Mouse (Mus musculus): ENCODE results near the gene Mreg. TPM values are rescaled to one million over a fixed set of nuclear protein-coding genes. Genes with fewer than 3 reads are reported as not detected.

Gene Mreg
- polyA plus RNA-seq, 1 experiment from 2014 or later = 7.6 TPM

DNA sequence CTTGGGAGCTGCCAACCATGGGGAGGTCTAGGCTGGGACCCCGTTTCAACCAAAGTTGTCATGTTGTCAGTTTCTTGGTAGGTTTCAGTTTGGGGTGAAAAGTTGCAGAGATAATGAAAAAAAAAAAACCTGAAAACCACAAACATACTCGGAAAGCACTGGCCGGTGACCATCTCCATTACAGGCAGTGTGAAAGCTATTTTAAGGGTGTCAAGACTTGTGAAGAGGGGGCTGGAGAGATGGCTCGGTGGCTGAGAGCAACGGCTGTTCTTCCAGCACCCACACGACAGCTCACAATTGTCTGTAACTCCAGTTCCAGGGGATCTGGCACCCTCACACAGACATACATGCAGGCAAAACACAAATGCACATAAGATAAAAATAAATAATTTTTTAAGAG, 35.9 kb downstream of the Mreg start:
- no peaks in the 10 kb centered on the region for H3K27me3 ChIP-seq (ENCODE audit: low read depth, poor library complexity, severe bottlenecking)
- no peak for DNase-seq (ENCODE audit: low spot score)
- no peak overlapping the region for H3K27ac ChIP-seq (replicated peaks)
- H3K9me3 ChIP-seq (replicated peaks) = no peaks in the 10 kb centered on the region
- H3K36me3 ChIP-seq = no peaks in the 10 kb centered on the region
- peaks cover 4% of the 10 kb centered on the region for H3K4me1 ChIP-seq
- H3K4me3 ChIP-seq = no peak overlapping the region
- 83% methylated on average over 6 of the region's 6 CpGs for WGBS

DNA sequence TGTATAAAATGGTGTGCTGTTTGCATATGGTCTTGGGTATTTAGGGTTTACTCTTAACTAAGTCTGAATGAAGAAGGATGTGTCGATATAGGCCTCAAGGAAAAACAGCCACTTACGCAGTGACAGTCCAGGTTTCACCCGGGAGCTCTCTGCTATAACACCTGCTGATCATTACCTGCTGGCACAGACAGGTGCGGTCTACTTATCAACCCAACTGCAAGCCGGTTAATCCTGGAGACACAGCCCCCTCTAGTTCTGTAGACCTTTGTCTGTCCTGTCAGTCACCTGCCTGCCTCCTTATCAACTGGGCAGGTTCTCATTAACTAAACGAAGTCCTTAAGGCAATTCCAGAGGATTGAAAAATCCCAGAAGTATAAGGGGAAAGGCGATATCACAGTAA, 37.9 kb downstream of the Mreg start:
- Histone ChIP-seq H3K4me3 (no peak overlapping the region), H3K36me3 (no peaks in the 10 kb centered on the region), H3K9me3 (replicated peaks) (no peaks in the 10 kb centered on the region), H3K27ac (replicated peaks) (no peak overlapping the region), H3K4me1 (peaks cover 8% of the 10 kb centered on the region), H3K27me3 (ENCODE audit: low read depth, poor library complexity, severe bottlenecking) (no peaks in the 10 kb centered on the region)
- 79% methylated on average over 7 of the region's 7 CpGs for WGBS
- DNase-seq (ENCODE audit: low spot score) = no peak

- WGBS = 80% methylated on average over 8 of the region's 8 CpGs
- Histone ChIP-seq H3K27ac (replicated peaks) (no peak overlapping the region), H3K27me3 (ENCODE audit: low read depth, poor library complexity, severe bottlenecking) (no peaks in the 10 kb centered on the region), H3K36me3 (no peaks in the 10 kb centered on the region), H3K4me1 (peaks cover 8% of the 10 kb centered on the region), H3K9me3 (replicated peaks) (no peaks in the 10 kb centered on the region), H3K4me3 (no peak overlapping the region)
- no peak for DNase-seq (ENCODE audit: low spot score)
These were observed 38.6 kb downstream of the Mreg start for GRCm38 (mm10) chr1:72173402-72174051.

- Histone ChIP-seq H3K27me3 (ENCODE audit: low read depth, poor library complexity, severe bottlenecking) (no peaks in the 10 kb centered on the region), H3K4me1 (peaks cover 8% of the 10 kb centered on the region), H3K36me3 (no peaks in the 10 kb centered on the region), H3K9me3 (replicated peaks) (no peaks in the 10 kb centered on the region), H3K4me3 (no peak overlapping the region), H3K27ac (replicated peaks) (no peak overlapping the region)
- 86% methylated on average over 8 of the region's 8 CpGs for WGBS
- DNase-seq (ENCODE audit: low spot score) = no peak
These were observed 39.3 kb downstream of the Mreg start for GRCm38 (mm10) chr1:72172788-72173187.

GRCm38 (mm10) chr1:72171001-72171860, 40.9 kb downstream of the Mreg start:
- no peaks in the 10 kb centered on the region for H3K27me3 ChIP-seq (ENCODE audit: low read depth, poor library complexity, severe bottlenecking)
- H3K36me3 ChIP-seq = no peaks in the 10 kb centered on the region
- WGBS = 84% methylated on average over 13 of the region's 13 CpGs
- H3K4me1 ChIP-seq = peaks cover 8% of the 10 kb centered on the region
- H3K4me3 ChIP-seq = no peak overlapping the region
- H3K9me3 ChIP-seq (replicated peaks) = no peaks in the 10 kb centered on the region
- 0 out of 2 replicates have a peak overlapping the region, but pooled peaks have one; percentile 46 for H3K27ac ChIP-seq (replicated peaks)
- no peak for DNase-seq (ENCODE audit: low spot score)

- H3K4me1 ChIP-seq = peaks cover 8% of the 10 kb centered on the region
- 95% methylated on average over 10 of the region's 10 CpGs for WGBS
- H3K27ac ChIP-seq (replicated peaks) = no peak overlapping the region
- H3K27me3 ChIP-seq (ENCODE audit: low read depth, poor library complexity, severe bottlenecking) = no peaks in the 10 kb centered on the region
- no peak overlapping the region for H3K4me3 ChIP-seq
- DNase-seq (ENCODE audit: low spot score) = no peak
- no peaks in the 10 kb centered on the region for H3K36me3 ChIP-seq
- no peaks in the 10 kb centered on the region for H3K9me3 ChIP-seq (replicated peaks)
These were observed 45.1 kb downstream of the Mreg start for GRCm38 (mm10) chr1:72167024-72167423.

DNA sequence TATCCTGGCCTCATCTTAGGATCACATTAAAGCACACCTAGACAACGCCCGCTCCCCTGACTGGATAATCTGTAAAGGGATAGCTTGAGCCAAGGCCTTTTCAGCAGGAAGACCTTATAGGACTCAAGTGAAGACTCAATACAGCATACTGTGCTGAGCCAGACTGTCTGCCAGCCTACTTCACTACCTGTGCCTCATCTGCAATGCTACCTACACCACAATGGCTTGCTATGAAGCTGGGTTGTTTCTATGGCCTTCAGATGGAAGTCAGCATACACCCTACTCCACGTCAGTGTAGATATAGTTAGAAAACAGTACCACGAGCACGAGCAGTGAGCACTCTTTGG, 45.7 kb downstream of the Mreg start:
- Histone ChIP-seq H3K4me1 (peaks cover 6% of the 10 kb centered on the region), H3K36me3 (no peaks in the 10 kb centered on the region), H3K4me3 (no peak overlapping the region), H3K27me3 (ENCODE audit: low read depth, poor library complexity, severe bottlenecking) (no peaks in the 10 kb centered on the region), H3K9me3 (replicated peaks) (no peaks in the 10 kb centered on the region), H3K27ac (replicated peaks) (no peak overlapping the region)
- DNase-seq (ENCODE audit: low spot score) = no peak
- WGBS = 94% methylated on average over 5 of the region's 5 CpGs

DNA sequence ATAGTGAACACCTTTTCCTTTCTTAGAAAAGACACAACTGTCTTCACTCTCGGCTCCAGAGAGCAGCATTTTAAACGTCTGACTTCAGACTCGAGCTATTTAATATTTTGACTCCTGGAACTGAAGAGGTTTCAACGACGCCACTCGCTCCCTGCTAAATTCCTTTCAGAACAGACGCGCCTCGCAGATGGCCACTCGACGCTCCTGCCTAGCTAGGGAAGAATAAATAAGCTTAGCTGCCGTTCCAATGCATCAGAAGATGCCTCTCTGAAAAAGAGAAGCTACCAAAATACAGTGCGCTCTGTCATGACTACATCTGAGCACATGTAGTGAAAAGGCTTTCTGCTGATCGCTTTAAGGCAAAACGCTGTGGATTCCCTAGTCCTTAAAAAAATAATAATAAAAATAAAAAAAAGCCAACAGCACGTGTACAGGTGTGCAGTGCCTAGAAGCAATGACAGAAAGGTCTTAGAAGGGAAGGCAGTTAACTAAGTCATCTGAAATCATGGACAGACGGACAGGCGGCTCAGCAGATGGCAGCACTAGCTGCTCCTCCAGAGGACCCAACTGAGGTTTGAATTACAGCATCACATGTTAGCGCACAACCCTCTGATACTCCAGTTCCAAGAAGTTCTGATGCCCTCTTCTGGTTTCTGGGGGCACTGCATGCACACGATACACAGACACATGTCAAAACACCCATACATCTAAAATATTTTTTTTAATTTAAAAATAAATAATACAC, 46.2 kb downstream of the Mreg start:
- H3K27me3 ChIP-seq (ENCODE audit: low read depth, poor library complexity, severe bottlenecking) = no peaks in the 10 kb centered on the region
- 89% methylated on average over 20 of the region's 20 CpGs for WGBS
- no peak overlapping the region for H3K27ac ChIP-seq (replicated peaks)
- H3K4me1 ChIP-seq = 0 out of 2 replicates have a peak, but pooled peaks cover under 1% of the 10 kb centered on the region
- H3K36me3 ChIP-seq = no peaks in the 10 kb centered on the region
- DNase-seq (ENCODE audit: low spot score) = no peak
- H3K9me3 ChIP-seq (replicated peaks) = no peaks in the 10 kb centered on the region
- H3K4me3 ChIP-seq = no peak overlapping the region

DNA sequence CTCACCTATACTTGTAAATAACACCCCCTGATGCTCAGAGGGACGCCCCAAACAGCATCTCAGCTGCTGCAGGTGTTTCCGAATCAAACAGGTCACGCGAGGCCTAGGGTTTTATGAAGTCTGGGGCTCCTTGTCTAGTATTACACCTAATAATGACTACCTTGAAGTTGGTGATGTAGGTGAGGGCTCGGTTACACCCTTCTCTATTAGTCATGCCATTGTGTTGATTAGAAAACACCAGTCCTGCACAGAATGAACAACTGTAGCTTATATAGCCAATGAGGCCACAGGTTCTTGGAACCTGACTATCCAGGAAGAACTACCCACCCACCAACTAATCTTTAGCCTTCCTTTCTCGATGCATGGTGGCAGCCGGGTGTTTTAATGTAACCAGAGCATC, 51.8 kb downstream of the Mreg start:
- Histone ChIP-seq H3K4me3 (no peak overlapping the region), H3K27ac (replicated peaks) (no peak overlapping the region), H3K27me3 (ENCODE audit: low read depth, poor library complexity, severe bottlenecking) (no peaks in the 10 kb centered on the region), H3K4me1 (no peaks in the 10 kb centered on the region), H3K36me3 (no peaks in the 10 kb centered on the region), H3K9me3 (replicated peaks) (no peaks in the 10 kb centered on the region)
- no peak for DNase-seq (ENCODE audit: low spot score)
- 91% methylated on average over 7 of the region's 7 CpGs for WGBS

- no peak for DNase-seq (ENCODE audit: low spot score)
- no peak overlapping the region for H3K4me3 ChIP-seq
- no peaks in the 10 kb centered on the region for H3K36me3 ChIP-seq
- no peak overlapping the region for H3K27ac ChIP-seq (replicated peaks)
- H3K27me3 ChIP-seq (ENCODE audit: low read depth, poor library complexity, severe bottlenecking) = no peaks in the 10 kb centered on the region
- no peaks in the 10 kb centered on the region for H3K4me1 ChIP-seq
- no peaks in the 10 kb centered on the region for H3K9me3 ChIP-seq (replicated peaks)
These were observed 67.1 kb downstream of the Mreg start for GRCm38 (mm10) chr1:72145041-72145440.

GRCm38 (mm10) chr1:72144426-72144825, 67.7 kb downstream of the Mreg start:
- WGBS = 89% methylated on average over 4 of the region's 4 CpGs
- H3K9me3 ChIP-seq (replicated peaks) = no peaks in the 10 kb centered on the region
- H3K27me3 ChIP-seq (ENCODE audit: low read depth, poor library complexity, severe bottlenecking) = no peaks in the 10 kb centered on the region
- H3K4me3 ChIP-seq = no peak overlapping the region
- H3K27ac ChIP-seq (replicated peaks) = no peak overlapping the region
- H3K4me1 ChIP-seq = no peaks in the 10 kb centered on the region
- no peak for DNase-seq (ENCODE audit: low spot score)
- H3K36me3 ChIP-seq = no peaks in the 10 kb centered on the region

DNA sequence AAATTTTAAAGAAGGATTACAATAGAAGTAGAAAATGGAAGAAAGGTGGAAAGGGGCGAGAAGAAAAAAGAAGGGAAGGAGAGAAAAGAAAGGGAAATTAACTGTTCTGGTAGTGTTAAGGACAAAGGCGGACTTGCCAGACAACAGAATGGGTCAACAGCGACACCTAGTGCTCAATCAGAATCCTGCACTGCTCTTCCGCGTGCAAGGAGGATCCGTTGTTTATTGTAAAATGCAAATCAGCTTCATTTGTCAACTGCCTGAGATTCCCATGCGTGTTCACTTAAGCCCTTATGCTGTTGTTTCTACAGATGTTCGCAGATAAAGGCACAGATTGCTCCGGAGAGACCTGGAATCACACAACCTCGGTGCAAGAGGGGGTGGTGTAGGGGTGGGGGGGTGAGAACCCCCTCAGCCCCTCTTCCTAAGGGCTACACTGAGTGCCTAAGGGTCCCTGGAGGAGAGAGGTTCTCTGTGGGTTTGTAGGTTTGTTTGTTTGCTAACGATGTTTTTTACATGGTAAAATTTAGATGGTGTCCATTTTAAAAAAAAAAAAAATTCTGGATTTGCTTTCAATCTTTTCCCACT, 70.1 kb downstream of the Mreg start:
- Histone ChIP-seq H3K27ac (replicated peaks) (peak overlapping the region; percentile 80), H3K9me3 (replicated peaks) (no peaks in the 10 kb centered on the region), H3K4me1 (no peaks in the 10 kb centered on the region), H3K36me3 (no peaks in the 10 kb centered on the region), H3K4me3 (peak overlapping the region; percentile 43), H3K27me3 (ENCODE audit: low read depth, poor library complexity, severe bottlenecking) (no peaks in the 10 kb centered on the region)
- 6% methylated on average over 11 of the region's 11 CpGs for WGBS
- DNase-seq (ENCODE audit: low spot score) = peak; percentile 63
